Mouse (Mus musculus): ENCODE measurements around the gene Ndufa6. TPM values are rescaled to one million over a fixed set of nuclear protein-coding genes. Genes with fewer than 3 reads are reported as not detected.
"Not testable (repeated sequence)": the region's sequence is repeated elsewhere in the genome, so short reads cannot be mapped to it uniquely, and the experiment has no call there.

Ndufa6 gene
- polyA plus RNA-seq, 1 experiment from 2014 or later = 297 TPM

DNA sequence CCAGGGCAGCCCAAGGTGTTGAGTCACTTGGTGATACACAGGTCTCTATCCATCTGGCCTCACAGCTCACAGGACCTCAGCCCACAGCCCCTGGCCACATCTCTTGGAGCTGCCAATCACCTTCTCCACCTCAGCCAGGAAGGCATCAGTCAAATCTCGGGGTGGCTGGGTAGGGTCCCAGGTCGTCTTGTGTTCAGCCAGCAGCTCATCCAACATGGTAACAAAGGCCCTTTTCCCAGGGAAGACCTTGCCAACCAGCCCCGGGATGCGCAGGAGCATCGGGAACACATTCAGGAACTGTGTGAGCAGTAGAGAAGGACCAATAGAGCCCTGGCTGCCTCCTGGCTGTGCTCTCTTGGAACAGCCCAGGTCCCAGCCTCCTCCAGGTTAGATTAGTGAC is 18.9 kb upstream of the Ndufa6 start:
- Histone ChIP-seq H3K27me3 (replicated peaks; ENCODE audit: control insufficient read depth, insufficient read depth, low read length) (no peaks in the 10 kb centered on the region), H3K9ac (replicated peaks; ENCODE audit: low read depth, low read length) (no peak overlapping the region), H3K4me2 (ENCODE audit: low read length) (no peak overlapping the region), H3K4me3 (replicated peaks; ENCODE audit: low read length) (no peak overlapping the region), H3K9me3 (ENCODE audit: control insufficient read depth, low read length) (no peaks in the 10 kb centered on the region), H3K4me1 (replicated peaks; ENCODE audit: control insufficient read depth, insufficient read depth, low read length) (peaks cover 13% of the 10 kb centered on the region), H3K36me3 (ENCODE audit: control insufficient read depth, insufficient read depth) (no peaks in the 10 kb centered on the region), H3K27ac (ENCODE audit: low read length) (no peak overlapping the region)
- WGBS = 85% methylated on average over 5 of the region's 5 CpGs
- no peak for ATAC-seq

DNA sequence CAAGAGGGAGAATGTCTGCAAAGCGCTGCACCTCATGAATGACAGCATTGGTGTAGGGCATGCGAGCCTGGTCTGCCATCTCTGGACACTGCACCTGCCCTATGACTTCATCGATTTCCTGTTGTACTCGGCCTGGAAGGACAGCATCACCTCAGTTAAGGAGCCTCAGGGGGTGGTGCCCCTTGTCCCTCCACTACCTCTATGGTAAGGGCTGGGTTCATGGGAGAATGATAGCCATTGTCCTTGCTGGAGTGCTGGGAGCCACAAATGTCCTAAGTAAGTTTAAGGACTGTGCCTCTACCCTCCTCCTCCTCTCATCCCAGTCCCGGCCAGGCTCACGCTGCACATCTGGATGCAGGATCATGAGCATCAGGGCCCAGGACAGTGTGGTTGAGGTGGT is 18.3 kb upstream of the Ndufa6 start:
- 88% methylated on average over 6 of the region's 6 CpGs for WGBS
- ATAC-seq = no peak

DNA sequence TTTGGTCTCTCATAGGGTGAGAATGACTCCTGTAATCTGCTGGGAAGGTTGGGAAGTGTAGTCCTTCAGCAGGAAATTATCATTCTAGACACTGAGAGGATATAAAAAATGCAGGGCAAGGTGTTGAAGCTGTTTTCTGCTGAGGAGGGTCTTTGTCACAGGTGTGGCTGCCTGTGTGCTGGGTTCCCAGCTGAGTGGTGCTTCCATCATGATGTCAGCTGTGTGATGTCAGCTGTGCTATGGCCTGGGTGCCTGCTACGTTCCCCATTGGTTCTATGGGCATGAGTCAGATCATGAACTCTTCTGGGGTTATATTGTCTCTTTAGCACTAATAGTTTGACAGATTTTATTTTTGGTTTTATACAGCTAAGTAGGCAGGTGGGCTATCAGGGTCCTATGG is 14.7 kb upstream of the Ndufa6 start:
- Histone ChIP-seq H3K4me3 (replicated peaks; ENCODE audit: low read length) (no peak overlapping the region), H3K27me3 (replicated peaks; ENCODE audit: control insufficient read depth, insufficient read depth, low read length) (no peaks in the 10 kb centered on the region)
- WGBS = 81% methylated on average over 1 of the region's 1 CpGs

More for the DNA sequence above, 18.3 kb upstream of the Ndufa6 start:
- H3K36me3 ChIP-seq (ENCODE audit: control insufficient read depth, insufficient read depth) = no peaks in the 10 kb centered on the region
- peaks cover 13% of the 10 kb centered on the region for H3K4me1 ChIP-seq (replicated peaks; ENCODE audit: control insufficient read depth, insufficient read depth, low read length)
- H3K9ac ChIP-seq (replicated peaks; ENCODE audit: low read depth, low read length) = no peak overlapping the region
- H3K4me2 ChIP-seq (ENCODE audit: low read length) = no peak overlapping the region
- no peak overlapping the region for H3K27ac ChIP-seq (ENCODE audit: low read length)
- H3K4me3 ChIP-seq (replicated peaks; ENCODE audit: low read length) = no peak overlapping the region
- no peaks in the 10 kb centered on the region for H3K9me3 ChIP-seq (ENCODE audit: control insufficient read depth, low read length)
- no peaks in the 10 kb centered on the region for H3K27me3 ChIP-seq (replicated peaks; ENCODE audit: control insufficient read depth, insufficient read depth, low read length)

DNA sequence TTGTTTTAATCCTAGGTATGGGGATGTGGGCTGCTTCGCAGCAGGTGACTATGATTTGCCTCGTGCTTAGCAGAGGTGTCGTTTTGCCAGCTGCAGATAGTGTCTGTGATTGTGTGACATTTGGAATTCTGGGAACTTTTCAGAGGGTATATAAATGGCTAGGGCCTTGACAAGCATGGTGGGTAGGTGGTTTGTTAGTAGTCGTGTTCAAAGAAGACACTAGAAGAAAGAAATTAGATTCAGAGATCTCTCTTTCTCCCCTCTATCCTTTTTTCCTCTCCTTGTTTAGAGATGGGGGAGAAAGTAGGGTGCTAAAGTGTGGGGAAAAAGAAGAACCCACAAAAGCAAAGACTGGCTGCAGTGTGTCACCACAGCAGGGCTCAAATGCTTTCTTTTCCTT is 14.0 kb upstream of the Ndufa6 start:
- ATAC-seq = no peak
- Histone ChIP-seq H3K9me3 (ENCODE audit: control insufficient read depth, low read length) (no peaks in the 10 kb centered on the region), H3K9ac (replicated peaks; ENCODE audit: low read depth, low read length) (no peak overlapping the region), H3K4me1 (replicated peaks; ENCODE audit: control insufficient read depth, insufficient read depth, low read length) (no peaks in the 10 kb centered on the region), H3K27me3 (replicated peaks; ENCODE audit: control insufficient read depth, insufficient read depth, low read length) (no peaks in the 10 kb centered on the region), H3K4me3 (replicated peaks; ENCODE audit: low read length) (no peak overlapping the region), H3K4me2 (ENCODE audit: low read length) (no peak overlapping the region), H3K36me3 (ENCODE audit: control insufficient read depth, insufficient read depth) (no peaks in the 10 kb centered on the region), H3K27ac (ENCODE audit: low read length) (no peak overlapping the region)
- WGBS = 97% methylated on average over 4 of the region's 4 CpGs

More for the DNA sequence above, 14.7 kb upstream of the Ndufa6 start:
- no peak overlapping the region for H3K9ac ChIP-seq (replicated peaks; ENCODE audit: low read depth, low read length)
- no peak overlapping the region for H3K27ac ChIP-seq (ENCODE audit: low read length)
- no peak overlapping the region for H3K4me2 ChIP-seq (ENCODE audit: low read length)
- H3K4me1 ChIP-seq (replicated peaks; ENCODE audit: control insufficient read depth, insufficient read depth, low read length) = no peaks in the 10 kb centered on the region
- no peaks in the 10 kb centered on the region for H3K9me3 ChIP-seq (ENCODE audit: control insufficient read depth, low read length)
- ATAC-seq = no peak
- no peaks in the 10 kb centered on the region for H3K36me3 ChIP-seq (ENCODE audit: control insufficient read depth, insufficient read depth)

DNA sequence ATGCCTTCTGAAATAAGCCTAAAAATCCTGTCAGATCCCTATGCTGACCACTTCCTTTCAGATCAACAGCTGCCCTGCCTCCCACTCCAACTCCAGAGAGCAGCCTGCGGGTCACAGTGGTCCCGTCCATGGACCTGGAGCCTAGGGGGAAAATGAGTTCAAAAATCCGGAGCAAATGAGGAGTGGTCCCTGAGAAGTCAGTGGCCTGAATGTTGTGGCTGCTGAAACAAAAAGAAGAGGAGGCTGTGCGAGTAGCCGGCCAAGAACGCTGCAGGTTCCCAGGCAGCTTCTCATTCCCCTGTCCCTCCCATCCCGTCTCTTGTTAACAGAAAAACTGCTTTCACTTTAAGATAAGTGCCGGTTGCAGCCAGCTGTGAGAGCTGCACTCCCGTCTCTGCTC is 10.4 kb upstream of the Ndufa6 start:
- H3K27ac ChIP-seq (ENCODE audit: low read length); H3K9ac ChIP-seq (replicated peaks; ENCODE audit: low read depth, low read length); H3K4me3 ChIP-seq (replicated peaks; ENCODE audit: low read length); H3K4me1 ChIP-seq (replicated peaks; ENCODE audit: control insufficient read depth, insufficient read depth, low read length); H3K27me3 ChIP-seq (replicated peaks; ENCODE audit: control insufficient read depth, insufficient read depth, low read length); H3K36me3 ChIP-seq (ENCODE audit: control insufficient read depth, insufficient read depth); ATAC-seq; H3K9me3 ChIP-seq (ENCODE audit: control insufficient read depth, low read length); H3K4me2 ChIP-seq (ENCODE audit: low read length): not testable (repeated sequence)
- 9% methylated on average over 6 of the region's 9 CpGs for WGBS

DNA sequence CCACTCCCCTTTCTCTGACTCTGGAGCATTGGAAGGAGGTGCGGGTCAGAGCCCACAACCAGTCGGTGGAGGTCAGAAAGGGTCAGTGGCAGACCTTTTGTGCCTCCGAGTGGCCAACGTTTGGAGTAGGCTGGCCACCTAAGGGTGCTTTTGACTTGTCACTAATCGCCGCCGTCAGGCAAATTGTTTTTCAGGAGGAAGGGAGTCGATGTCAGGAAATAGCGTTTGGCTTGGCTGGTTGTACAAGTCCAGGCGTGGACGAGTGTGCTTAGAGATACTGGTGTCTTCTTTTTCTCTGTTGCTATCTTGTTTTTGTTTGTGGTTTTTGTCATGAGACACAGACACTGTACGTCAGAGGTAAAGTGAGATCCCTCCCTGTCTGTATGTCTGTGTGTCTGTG is 9.7 kb upstream of the Ndufa6 start:
- not testable (repeated sequence) for H3K4me1 ChIP-seq (replicated peaks; ENCODE audit: control insufficient read depth, insufficient read depth, low read length); H3K4me2 ChIP-seq (ENCODE audit: low read length); H3K36me3 ChIP-seq (ENCODE audit: control insufficient read depth, insufficient read depth); H3K4me3 ChIP-seq (replicated peaks; ENCODE audit: low read length); H3K27me3 ChIP-seq (replicated peaks; ENCODE audit: control insufficient read depth, insufficient read depth, low read length); H3K27ac ChIP-seq (ENCODE audit: low read length); ATAC-seq; H3K9me3 ChIP-seq (ENCODE audit: control insufficient read depth, low read length); H3K9ac ChIP-seq (replicated peaks; ENCODE audit: low read depth, low read length)
- WGBS = 78% methylated on average over 7 of the region's 12 CpGs

DNA sequence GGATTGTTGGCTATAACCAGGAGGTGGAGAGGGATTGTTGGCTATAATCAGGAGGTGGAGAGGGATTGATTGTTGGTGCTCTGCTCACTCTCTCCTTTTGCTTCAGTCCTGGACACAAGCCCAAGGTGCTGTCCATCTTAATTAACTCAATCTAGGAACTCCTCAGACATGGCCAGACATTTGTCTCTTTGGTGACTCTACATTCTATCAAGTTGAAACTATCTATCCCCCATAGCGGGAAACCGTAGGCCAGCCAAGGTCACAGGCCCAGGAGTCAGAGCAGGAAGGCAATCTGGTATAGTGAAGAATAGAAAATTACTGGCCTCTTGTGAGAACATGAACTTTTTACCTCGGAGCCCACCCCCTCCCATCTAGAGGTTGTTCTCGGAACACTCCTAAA is 8.1 kb upstream of the Ndufa6 start:
- no peak overlapping the region for H3K4me3 ChIP-seq (replicated peaks; ENCODE audit: low read length)
- ATAC-seq = no peak
- H3K36me3 ChIP-seq (ENCODE audit: control insufficient read depth, insufficient read depth) = no peaks in the 10 kb centered on the region
- H3K27me3 ChIP-seq (replicated peaks; ENCODE audit: control insufficient read depth, insufficient read depth, low read length) = no peaks in the 10 kb centered on the region
- no peak overlapping the region for H3K4me2 ChIP-seq (ENCODE audit: low read length)
- H3K27ac ChIP-seq (ENCODE audit: low read length) = no peak overlapping the region
- no peak overlapping the region for H3K9ac ChIP-seq (replicated peaks; ENCODE audit: low read depth, low read length)
- no peaks in the 10 kb centered on the region for H3K4me1 ChIP-seq (replicated peaks; ENCODE audit: control insufficient read depth, insufficient read depth, low read length)
- 99% methylated on average over 3 of the region's 4 CpGs for WGBS
- H3K9me3 ChIP-seq (ENCODE audit: control insufficient read depth, low read length) = no peaks in the 10 kb centered on the region

DNA sequence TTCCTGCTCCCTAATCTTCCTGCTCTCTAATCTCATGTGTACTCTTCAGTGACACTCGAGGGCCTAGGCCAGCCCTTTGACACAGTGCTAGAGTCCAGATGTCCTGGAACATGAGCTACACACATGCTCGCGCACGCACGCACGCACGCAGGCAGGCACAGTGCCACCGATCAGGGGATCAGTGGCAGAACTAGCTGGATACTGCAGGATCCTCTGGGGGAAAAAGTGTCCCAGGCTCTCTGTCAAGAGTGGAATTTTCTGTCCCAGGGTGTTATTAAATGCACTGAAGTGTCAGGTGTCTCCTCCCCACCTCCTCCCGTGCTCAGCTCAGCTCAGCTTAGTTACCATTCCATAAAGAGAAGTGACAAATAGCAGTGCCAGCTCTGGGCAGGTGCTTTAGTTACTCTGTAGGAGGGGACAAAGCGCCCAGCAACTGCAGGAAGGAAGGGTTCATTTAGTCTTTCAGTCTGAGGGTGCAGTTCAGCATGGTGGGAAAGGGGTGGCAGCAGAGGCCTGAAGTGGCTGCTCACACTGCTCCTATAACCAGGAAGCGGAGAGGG is 7.4 kb upstream of the Ndufa6 start:
- 78% methylated on average over 11 of the region's 11 CpGs for WGBS

DNA sequence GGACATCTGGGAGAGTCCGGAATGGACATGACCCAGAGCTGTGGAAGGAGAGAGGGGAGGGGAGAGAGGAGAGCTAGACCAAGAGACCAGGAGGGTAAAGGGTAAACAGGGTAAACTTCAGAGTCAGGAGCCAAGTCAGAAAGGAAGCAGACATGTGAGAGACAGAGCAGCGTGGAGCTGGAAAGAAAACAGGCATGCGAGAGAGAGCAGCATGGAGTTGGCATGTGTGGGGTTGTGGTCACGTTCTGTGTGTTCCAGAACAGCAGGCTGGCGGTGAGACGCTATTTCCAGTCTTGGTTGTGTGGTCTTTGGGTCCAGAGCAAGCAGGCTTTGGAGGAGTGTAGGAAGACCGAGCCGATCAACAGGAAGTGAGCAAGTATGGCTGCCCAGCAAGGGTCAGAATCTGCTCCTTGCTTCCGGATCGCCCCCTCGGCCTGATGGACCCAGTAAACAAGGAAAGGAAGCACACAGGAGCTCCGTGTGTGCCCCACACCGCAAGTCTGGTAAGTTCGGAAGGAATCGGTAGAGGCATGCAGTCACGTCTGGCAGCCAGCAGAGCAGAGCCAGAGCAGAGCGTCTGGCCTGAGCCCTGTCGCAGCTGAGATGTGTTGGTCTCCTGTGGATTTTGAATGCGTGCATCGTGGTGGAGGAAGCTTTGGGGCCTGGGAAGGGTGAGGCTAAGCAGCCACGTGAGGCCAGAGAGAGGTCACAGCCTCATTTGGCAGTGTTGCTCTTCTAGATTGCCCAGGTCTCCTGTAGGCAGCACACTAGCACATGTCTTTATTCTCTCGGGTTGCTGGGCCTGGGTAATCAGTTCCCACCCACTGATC is 4.5 kb upstream of the Ndufa6 start:
- no peak overlapping the region for H3K9ac ChIP-seq (replicated peaks; ENCODE audit: low read depth, low read length)
- no peak for ATAC-seq
- no peak overlapping the region for H3K4me3 ChIP-seq (replicated peaks; ENCODE audit: low read length)
- peaks cover 5% of the 10 kb centered on the region for H3K4me1 ChIP-seq (replicated peaks; ENCODE audit: control insufficient read depth, insufficient read depth, low read length)
- H3K27me3 ChIP-seq (replicated peaks; ENCODE audit: control insufficient read depth, insufficient read depth, low read length) = no peaks in the 10 kb centered on the region
- no peak overlapping the region for H3K4me2 ChIP-seq (ENCODE audit: low read length)
- no peaks in the 10 kb centered on the region for H3K36me3 ChIP-seq (ENCODE audit: control insufficient read depth, insufficient read depth)
- H3K9me3 ChIP-seq (ENCODE audit: control insufficient read depth, low read length) = no peaks in the 10 kb centered on the region
- 66% methylated on average over 22 of the region's 22 CpGs for WGBS
- no peak overlapping the region for H3K27ac ChIP-seq (ENCODE audit: low read length)

More for the DNA sequence above, 7.4 kb upstream of the Ndufa6 start:
- H3K36me3 ChIP-seq (ENCODE audit: control insufficient read depth, insufficient read depth) = no peaks in the 10 kb centered on the region
- no peaks in the 10 kb centered on the region for H3K4me1 ChIP-seq (replicated peaks; ENCODE audit: control insufficient read depth, insufficient read depth, low read length)
- no peak for ATAC-seq
- H3K4me2 ChIP-seq (ENCODE audit: low read length) = no peak overlapping the region
- no peak overlapping the region for H3K9ac ChIP-seq (replicated peaks; ENCODE audit: low read depth, low read length)
- H3K4me3 ChIP-seq (replicated peaks; ENCODE audit: low read length) = no peak overlapping the region
- H3K9me3 ChIP-seq (ENCODE audit: control insufficient read depth, low read length) = no peaks in the 10 kb centered on the region
- H3K27me3 ChIP-seq (replicated peaks; ENCODE audit: control insufficient read depth, insufficient read depth, low read length) = no peaks in the 10 kb centered on the region
- no peak overlapping the region for H3K27ac ChIP-seq (ENCODE audit: low read length)
